Mouse (Mus musculus): Measurements from ENCODE around the gene Cdpf1. TPM values are rescaled to one million over a fixed set of nuclear protein-coding genes. Genes with fewer than 3 reads are reported as not detected.
"Not testable (repeated sequence)": the region's sequence is repeated elsewhere in the genome, so short reads cannot be mapped to it uniquely, and the experiment has no call there.

Gene Cdpf1
- polyA plus RNA-seq, 1 experiment from 2014 or later, result 17.9 TPM

DNA sequence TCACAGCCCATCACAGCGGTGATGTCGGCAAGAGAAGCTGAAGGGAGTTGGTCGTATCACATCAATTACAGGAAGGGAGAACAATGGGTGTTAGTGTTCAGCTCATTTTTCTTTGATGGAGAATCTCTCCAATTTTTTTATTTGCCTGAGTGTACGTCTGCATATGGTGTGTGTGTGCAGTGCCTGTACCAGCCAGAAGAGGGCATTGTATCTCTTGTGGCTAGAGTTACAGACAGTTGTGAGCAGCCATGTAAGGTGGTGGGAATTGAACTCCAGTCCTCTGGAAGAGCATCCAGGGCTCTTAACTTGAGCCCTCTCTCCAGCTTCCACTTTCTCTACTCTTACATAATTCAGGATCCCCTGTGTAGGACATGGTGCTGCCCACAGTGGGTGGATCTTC, 28.4 kb downstream of the Cdpf1 start:
- no peak for DNase-seq
- WGBS, result 93% methylated on average over 4 of the region's 4 CpGs
- H3K9ac ChIP-seq (replicated peaks; ENCODE audit: low read length), result no peak overlapping the region

DNA sequence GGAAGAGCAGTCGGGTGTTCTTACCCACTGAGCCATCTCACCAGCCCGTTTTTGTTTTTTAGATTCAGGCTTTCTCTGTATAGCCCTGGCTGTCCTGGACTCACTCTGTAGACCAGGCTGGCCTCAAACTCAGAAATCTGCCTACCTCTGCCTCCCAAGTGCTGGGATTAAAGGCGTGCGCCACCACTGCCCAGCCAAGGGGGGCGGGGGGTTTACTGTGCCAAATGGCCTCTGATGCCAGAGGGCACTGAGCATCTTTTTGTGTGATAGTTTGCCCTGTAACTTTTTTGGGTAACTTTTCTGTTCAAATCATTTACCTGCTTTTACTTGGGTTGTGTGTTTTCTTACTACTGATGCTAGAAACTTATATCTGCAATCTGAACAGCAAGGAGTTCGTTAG, 32.6 kb downstream of the Cdpf1 start:
- not testable (repeated sequence) for DNase-seq; H3K27ac ChIP-seq (replicated peaks; ENCODE audit: low read depth, low read length); H3K9ac ChIP-seq (replicated peaks; ENCODE audit: low read length); ATAC-seq (ENCODE audit: low FRiP score, low TSS enrichment); H3K36me3 ChIP-seq (ENCODE audit: control insufficient read depth, insufficient read depth, low read length); H3K4me1 ChIP-seq (ENCODE audit: control insufficient read depth, insufficient read depth, low read length); H3K4me2 ChIP-seq (ENCODE audit: low read length); H3K9me3 ChIP-seq (ENCODE audit: control insufficient read depth, low read length); H3K4me3 ChIP-seq (replicated peaks; ENCODE audit: low read depth, low read length); H3K27me3 ChIP-seq (ENCODE audit: control insufficient read depth, insufficient read depth, low read length)
- 90% methylated on average over 6 of the region's 6 CpGs for WGBS

More for the DNA sequence above, 28.4 kb downstream of the Cdpf1 start:
- ATAC-seq (ENCODE audit: low FRiP score, low TSS enrichment), result no peak
- H3K27ac ChIP-seq (replicated peaks; ENCODE audit: low read depth, low read length), result no peak overlapping the region
- no peaks in the 10 kb centered on the region for H3K9me3 ChIP-seq (ENCODE audit: control insufficient read depth, low read length)
- H3K4me2 ChIP-seq (ENCODE audit: low read length), result no peak overlapping the region
- H3K4me3 ChIP-seq (replicated peaks; ENCODE audit: low read depth, low read length), result no peak overlapping the region
- no peaks in the 10 kb centered on the region for H3K4me1 ChIP-seq (ENCODE audit: control insufficient read depth, insufficient read depth, low read length)
- H3K36me3 ChIP-seq (ENCODE audit: control insufficient read depth, insufficient read depth, low read length), result no peaks in the 10 kb centered on the region
- H3K27me3 ChIP-seq (ENCODE audit: control insufficient read depth, insufficient read depth, low read length), result no peaks in the 10 kb centered on the region

DNA sequence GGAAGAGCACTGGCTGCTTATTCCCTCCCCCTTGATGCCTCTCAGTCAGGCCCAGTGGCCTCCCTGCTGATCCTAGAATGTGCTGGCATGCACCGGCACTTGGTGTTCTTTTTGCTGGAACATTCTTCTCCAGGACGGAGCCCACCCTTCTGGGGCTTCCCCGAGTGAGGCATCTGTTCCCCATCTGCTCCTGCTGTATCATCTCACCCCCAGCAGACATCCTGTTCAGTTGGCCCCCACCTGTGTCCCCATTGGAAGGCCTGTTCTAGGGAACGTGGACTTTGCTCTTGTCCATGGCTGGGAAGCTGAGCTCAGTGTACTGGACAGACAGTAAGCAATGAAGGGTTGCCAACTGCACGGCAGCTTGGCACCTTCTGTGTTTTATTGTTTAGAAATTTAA, 34.7 kb downstream of the Cdpf1 start:
- H3K36me3 ChIP-seq (ENCODE audit: control insufficient read depth, insufficient read depth, low read length), result no peaks in the 10 kb centered on the region
- H3K4me2 ChIP-seq (ENCODE audit: low read length), result no peak overlapping the region
- H3K27ac ChIP-seq (replicated peaks; ENCODE audit: low read depth, low read length), result no peak overlapping the region
- H3K9me3 ChIP-seq (ENCODE audit: control insufficient read depth, low read length), result no peaks in the 10 kb centered on the region
- no peak for ATAC-seq (ENCODE audit: low FRiP score, low TSS enrichment)
- DNase-seq, result no peak
- H3K27me3 ChIP-seq (ENCODE audit: control insufficient read depth, insufficient read depth, low read length), result no peaks in the 10 kb centered on the region
- H3K4me3 ChIP-seq (replicated peaks; ENCODE audit: low read depth, low read length), result no peak overlapping the region
- H3K9ac ChIP-seq (replicated peaks; ENCODE audit: low read length), result no peak overlapping the region
- 86% methylated on average over 5 of the region's 5 CpGs for WGBS
- no peaks in the 10 kb centered on the region for H3K4me1 ChIP-seq (ENCODE audit: control insufficient read depth, insufficient read depth, low read length)

DNA sequence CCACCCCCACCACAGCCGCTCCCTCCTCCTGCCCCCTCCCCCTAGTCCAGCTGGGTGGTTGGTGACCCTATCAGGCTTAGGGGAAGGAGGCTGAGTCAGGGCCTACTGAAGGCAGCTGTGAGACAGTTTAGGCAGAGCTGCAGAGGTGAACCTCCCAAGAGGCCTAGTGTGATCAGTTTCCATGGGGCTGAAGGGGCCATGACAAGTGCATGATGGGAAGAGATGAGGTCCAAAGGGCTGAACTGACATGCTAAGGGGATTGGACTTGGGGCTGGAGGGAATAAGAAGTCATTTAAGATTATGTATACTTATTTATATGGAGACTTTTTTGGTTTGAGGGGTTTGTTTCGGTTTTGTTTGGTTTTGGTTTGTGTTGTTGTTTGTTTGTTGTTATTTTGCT, 35.3 kb downstream of the Cdpf1 start:
- whole genome bisulfite sequencing, result 67% methylated on average over 2 of the region's 2 CpGs

DNA sequence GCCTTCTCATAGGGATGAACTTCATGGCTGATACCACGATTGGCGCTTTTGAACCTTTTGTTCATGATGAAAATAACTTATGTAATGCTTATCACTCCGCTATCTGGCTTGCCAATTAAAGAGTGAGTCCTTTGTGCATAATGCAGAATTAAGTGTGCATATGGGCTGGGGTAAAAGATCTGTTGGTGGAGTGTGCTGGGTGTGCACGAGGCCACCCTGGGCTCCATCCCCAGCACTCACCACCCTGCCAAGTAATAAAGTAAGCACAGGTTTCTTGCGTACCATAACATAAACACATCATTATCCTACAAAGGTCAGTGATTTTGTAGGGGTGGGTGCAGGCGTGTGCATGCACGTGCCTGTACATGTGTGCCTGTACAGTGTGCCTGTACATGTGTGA, 36.5 kb downstream of the Cdpf1 start:
- Histone ChIP-seq H3K9me3 (ENCODE audit: control insufficient read depth, low read length) (no peaks in the 10 kb centered on the region), H3K4me2 (ENCODE audit: low read length) (no peak overlapping the region), H3K27me3 (ENCODE audit: control insufficient read depth, insufficient read depth, low read length) (no peaks in the 10 kb centered on the region), H3K36me3 (ENCODE audit: control insufficient read depth, insufficient read depth, low read length) (no peaks in the 10 kb centered on the region), H3K4me1 (ENCODE audit: control insufficient read depth, insufficient read depth, low read length) (no peaks in the 10 kb centered on the region), H3K4me3 (replicated peaks; ENCODE audit: low read depth, low read length) (no peak overlapping the region), H3K27ac (replicated peaks; ENCODE audit: low read depth, low read length) (no peak overlapping the region), H3K9ac (replicated peaks; ENCODE audit: low read length) (no peak overlapping the region)
- ATAC-seq (ENCODE audit: low FRiP score, low TSS enrichment), result no peak
- no peak for DNase-seq
- 90% methylated on average over 7 of the region's 7 CpGs for WGBS

More for the DNA sequence above, 35.3 kb downstream of the Cdpf1 start:
- Histone ChIP-seq H3K9me3 (ENCODE audit: control insufficient read depth, low read length) (no peaks in the 10 kb centered on the region), H3K27ac (replicated peaks; ENCODE audit: low read depth, low read length) (no peak overlapping the region), H3K36me3 (ENCODE audit: control insufficient read depth, insufficient read depth, low read length) (no peaks in the 10 kb centered on the region), H3K4me2 (ENCODE audit: low read length) (no peak overlapping the region), H3K4me3 (replicated peaks; ENCODE audit: low read depth, low read length) (no peak overlapping the region), H3K27me3 (ENCODE audit: control insufficient read depth, insufficient read depth, low read length) (no peaks in the 10 kb centered on the region), H3K4me1 (ENCODE audit: control insufficient read depth, insufficient read depth, low read length) (no peaks in the 10 kb centered on the region), H3K9ac (replicated peaks; ENCODE audit: low read length) (no peak overlapping the region)
- DNase-seq (no peak), ATAC-seq (ENCODE audit: low FRiP score, low TSS enrichment) (no peak)

DNA sequence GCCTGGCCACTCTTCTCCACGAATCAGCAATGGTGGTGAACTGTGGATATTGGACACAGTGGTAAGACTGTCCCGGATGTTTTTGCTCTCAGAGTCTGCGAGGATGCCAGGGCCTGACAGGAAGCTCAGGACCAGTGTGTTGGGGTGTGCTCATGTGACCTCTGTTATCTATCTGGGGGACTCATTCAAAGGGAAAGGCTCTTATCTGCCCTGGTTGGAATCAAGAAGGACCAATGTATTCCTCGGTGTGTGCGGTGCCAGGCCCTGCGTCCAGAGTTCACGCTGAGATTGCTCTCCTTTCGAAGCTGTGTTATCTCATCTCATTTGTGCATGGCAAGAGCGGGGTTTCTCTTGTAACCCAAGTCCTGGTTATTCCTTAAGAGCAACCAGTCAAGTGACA, 37.1 kb downstream of the Cdpf1 start:
- H3K4me2 ChIP-seq (ENCODE audit: low read length), result no peak overlapping the region
- no peak overlapping the region for H3K9ac ChIP-seq (replicated peaks; ENCODE audit: low read length)
- no peak overlapping the region for H3K27ac ChIP-seq (replicated peaks; ENCODE audit: low read depth, low read length)
- no peaks in the 10 kb centered on the region for H3K27me3 ChIP-seq (ENCODE audit: control insufficient read depth, insufficient read depth, low read length)
- H3K9me3 ChIP-seq (ENCODE audit: control insufficient read depth, low read length), result no peaks in the 10 kb centered on the region
- no peak overlapping the region for H3K4me3 ChIP-seq (replicated peaks; ENCODE audit: low read depth, low read length)
- ATAC-seq (ENCODE audit: low FRiP score, low TSS enrichment) (no peak), DNase-seq (no peak)
- 92% methylated on average over 9 of the region's 9 CpGs for WGBS
- no peaks in the 10 kb centered on the region for H3K36me3 ChIP-seq (ENCODE audit: control insufficient read depth, insufficient read depth, low read length)
- H3K4me1 ChIP-seq (ENCODE audit: control insufficient read depth, insufficient read depth, low read length), result no peaks in the 10 kb centered on the region

DNA sequence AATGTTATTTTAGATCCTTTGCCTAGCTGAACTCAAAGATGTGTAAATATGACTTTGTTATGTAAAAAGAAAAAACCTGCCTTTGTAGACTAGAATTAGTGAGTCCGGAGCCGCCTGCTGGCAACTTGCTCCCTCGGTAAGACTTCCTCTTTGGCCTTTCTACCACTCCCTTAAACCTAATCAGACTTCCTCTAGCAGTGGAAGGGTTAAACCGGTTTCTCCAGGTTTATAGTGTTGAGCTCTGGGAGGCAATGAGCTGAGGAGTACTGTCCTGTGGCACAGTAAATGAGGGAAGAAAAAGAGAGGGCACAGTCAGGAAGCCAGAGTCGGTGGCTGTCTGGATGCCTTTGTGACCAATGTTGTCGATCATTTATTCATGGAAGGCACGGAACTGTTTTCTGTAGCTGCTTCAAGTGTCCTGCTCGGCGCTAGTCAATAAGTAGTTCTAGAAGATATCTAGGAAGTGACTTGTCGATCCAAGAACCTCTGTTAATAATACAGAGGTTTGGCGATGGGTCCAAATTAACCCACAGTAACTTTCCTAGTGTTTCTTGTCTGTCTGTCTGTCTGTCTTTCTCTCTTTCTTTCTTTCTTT, 39.3 kb downstream of the Cdpf1 start:
- Histone ChIP-seq H3K27ac (replicated peaks; ENCODE audit: low read depth, low read length) (no peak overlapping the region), H3K27me3 (ENCODE audit: control insufficient read depth, insufficient read depth, low read length) (no peaks in the 10 kb centered on the region), H3K4me1 (ENCODE audit: control insufficient read depth, insufficient read depth, low read length) (no peaks in the 10 kb centered on the region), H3K4me2 (ENCODE audit: low read length) (no peak overlapping the region), H3K9ac (replicated peaks; ENCODE audit: low read length) (no peak overlapping the region), H3K4me3 (replicated peaks; ENCODE audit: low read depth, low read length) (no peak overlapping the region), H3K36me3 (ENCODE audit: control insufficient read depth, insufficient read depth, low read length) (no peaks in the 10 kb centered on the region), H3K9me3 (ENCODE audit: control insufficient read depth, low read length) (no peaks in the 10 kb centered on the region)
- 84% methylated on average over 11 of the region's 11 CpGs for WGBS
- no peak for ATAC-seq (ENCODE audit: low FRiP score, low TSS enrichment)
- DNase-seq, result no peak

DNA sequence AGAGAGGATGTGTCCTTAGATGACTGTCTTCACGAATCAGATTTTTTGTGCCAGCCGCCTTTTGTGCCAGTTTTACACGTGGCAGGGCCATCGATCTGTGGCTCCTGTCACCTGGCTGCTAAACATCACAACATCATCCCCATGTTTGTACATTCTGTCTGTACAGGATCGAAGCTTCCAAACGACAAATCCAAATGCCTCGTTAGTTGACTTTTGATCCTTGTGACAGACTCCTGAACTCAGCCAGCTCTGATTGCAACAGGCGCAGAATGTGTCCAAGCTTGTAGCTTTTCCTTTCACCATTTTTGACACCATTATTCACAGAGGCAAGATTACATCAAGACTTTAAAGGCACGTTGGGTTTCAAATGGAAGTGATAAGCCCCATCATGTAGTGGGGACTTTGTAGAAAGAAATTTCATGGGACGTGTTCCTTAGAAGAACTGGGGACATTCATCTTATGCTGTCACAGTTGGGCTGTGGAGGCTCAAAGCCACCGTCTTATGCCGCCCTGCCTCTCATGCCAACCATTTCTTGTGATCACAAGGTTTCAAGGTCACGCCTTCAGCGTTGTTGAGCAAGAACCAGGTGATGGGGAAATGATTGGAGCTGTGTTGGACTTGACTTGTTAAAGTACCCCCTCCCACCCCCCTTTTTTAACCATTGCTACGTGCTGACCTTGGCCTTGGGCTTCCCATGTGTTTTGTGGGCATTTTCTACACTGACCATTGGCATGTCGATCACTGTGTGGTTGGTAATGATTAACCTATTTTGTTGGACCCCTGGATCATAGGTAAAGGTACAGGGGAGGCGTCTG, 40.0 kb downstream of the Cdpf1 start:
- no peaks in the 10 kb centered on the region for H3K9me3 ChIP-seq (ENCODE audit: control insufficient read depth, low read length)
- H3K4me3 ChIP-seq (replicated peaks; ENCODE audit: low read depth, low read length), result no peak overlapping the region
- 91% methylated on average over 17 of the region's 17 CpGs for WGBS
- H3K36me3 ChIP-seq (ENCODE audit: control insufficient read depth, insufficient read depth, low read length), result no peaks in the 10 kb centered on the region
- DNase-seq (no peak), ATAC-seq (ENCODE audit: low FRiP score, low TSS enrichment) (no peak)
- H3K4me2 ChIP-seq (ENCODE audit: low read length), result no peak overlapping the region
- H3K27ac ChIP-seq (replicated peaks; ENCODE audit: low read depth, low read length), result no peak overlapping the region
- H3K9ac ChIP-seq (replicated peaks; ENCODE audit: low read length), result no peak overlapping the region
- no peaks in the 10 kb centered on the region for H3K27me3 ChIP-seq (ENCODE audit: control insufficient read depth, insufficient read depth, low read length)
- H3K4me1 ChIP-seq (ENCODE audit: control insufficient read depth, insufficient read depth, low read length), result no peaks in the 10 kb centered on the region

DNA sequence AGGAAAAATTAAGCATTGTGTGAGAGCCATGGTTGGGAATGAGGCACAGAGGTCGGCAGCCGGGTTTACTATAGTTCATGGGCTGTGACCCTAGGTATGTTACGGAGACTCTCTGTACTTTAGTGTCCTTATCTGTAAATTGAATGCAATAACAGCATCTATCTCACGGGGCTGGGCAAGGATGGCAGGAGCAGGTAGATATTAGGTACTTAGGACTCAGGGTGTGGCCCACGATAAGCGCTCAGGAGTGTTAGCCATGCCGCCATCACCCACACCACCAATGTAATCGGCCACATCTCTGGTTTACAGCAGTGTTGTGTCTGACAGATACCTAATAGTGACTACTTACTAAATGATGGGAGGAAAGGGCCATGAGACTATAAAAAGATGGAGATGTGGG, 42.5 kb downstream of the Cdpf1 start:
- Histone ChIP-seq H3K27ac (replicated peaks; ENCODE audit: low read depth, low read length) (no peak overlapping the region), H3K4me3 (replicated peaks; ENCODE audit: low read depth, low read length) (no peak overlapping the region), H3K9ac (replicated peaks; ENCODE audit: low read length) (no peak overlapping the region), H3K36me3 (ENCODE audit: control insufficient read depth, insufficient read depth, low read length) (no peaks in the 10 kb centered on the region), H3K27me3 (ENCODE audit: control insufficient read depth, insufficient read depth, low read length) (no peaks in the 10 kb centered on the region), H3K4me1 (ENCODE audit: control insufficient read depth, insufficient read depth, low read length) (no peaks in the 10 kb centered on the region), H3K4me2 (ENCODE audit: low read length) (no peak overlapping the region), H3K9me3 (ENCODE audit: control insufficient read depth, low read length) (no peaks in the 10 kb centered on the region)
- ATAC-seq (ENCODE audit: low FRiP score, low TSS enrichment) (no peak), DNase-seq (no peak)
- WGBS, result 94% methylated on average over 8 of the region's 8 CpGs
